Mouse (Mus musculus) adrenal gland, adult (tissue): Measurements from ENCODE around the gene Stap1.

ENCODE experiments used
- DNase-seq, 2 experiments: peaks; one replicate each; pipeline ENCODE4 v3.0.0; 2022 to 2023; ENCODE audit warnings: low spot score in 1 of 2; ENCODE audit not compliant: inconsistent age in 2 of 2

Stap1 gene

GRCm38 (mm10) chr5:86118457-86119094, 47.0 kb downstream of the Stap1 start:
- DNase-seq: peak; percentile 8 to 47

- no peak for DNase-seq
Measured at GRCm38 (mm10) chr5:86128749-86129148, 57.2 kb downstream of the Stap1 start.

GRCm38 (mm10) chr5:86129828-86130227, 58.3 kb downstream of the Stap1 start:
- no peak for DNase-seq
